21 mouse cellular contexts compared by ENCODE assay signal in the genomic region with DNA sequence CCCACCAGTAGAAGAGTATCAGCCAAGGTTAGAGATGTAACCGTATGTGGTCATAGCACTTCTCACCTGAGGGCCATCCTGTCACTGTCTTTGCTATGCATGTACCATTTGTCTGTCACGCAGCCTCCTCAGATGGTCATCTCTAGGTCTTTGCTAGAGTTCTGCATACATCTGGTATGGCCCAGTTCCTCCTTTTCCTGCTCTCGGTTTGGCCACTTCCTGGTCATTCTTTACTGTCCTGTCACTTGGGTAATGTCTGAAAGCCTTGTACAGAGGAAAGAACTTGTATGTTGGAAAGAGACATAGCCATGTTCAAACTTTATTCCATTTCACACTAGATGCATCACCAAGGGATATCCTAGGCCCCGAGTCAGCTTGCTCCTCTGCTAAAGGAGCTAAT. TPM values are rescaled to one million over a fixed set of nuclear protein-coding genes. Genes with fewer than 3 reads are reported as not detected.
"Had no signal": no experiment of that assay in that cellular context is flagged by ENCODE, and none has a peak within 500 bp of the region (broad histone marks: within the 10 kb centered on the region; RNA-seq: fewer than 3 reads in every experiment).

No protein-coding gene starts in this region.

- DNase-seq: liver, postnatal 0 days; lung, adult 2 months; lung, postnatal 14 days; lung, postnatal 4 days; right cerebral cortex, postnatal 14 days; thymus, adult 2 months; thymus, postnatal 25 days; thymus, postnatal 4 days had no signal

- H3K36me3 ChIP-seq: liver, embryonic 15.5 days; lung, embryonic 15.5 days; midbrain, embryonic 13.5 days; midbrain, embryonic 15.5 days; neural tube, embryonic 12.5 days; stomach, embryonic 15.5 days had no signal

- H3K4me2 ChIP-seq: liver, embryonic 15.5 days; lung, embryonic 15.5 days; midbrain, embryonic 11.5 days; midbrain, embryonic 13.5 days; midbrain, embryonic 15.5 days; neural tube, embryonic 12.5 days; stomach, embryonic 15.5 days had no signal

- H3K4me3 ChIP-seq: liver, embryonic 15.5 days; lung, embryonic 15.5 days; megakaryocyte, embryonic 14.5 days; midbrain, embryonic 13.5 days; midbrain, embryonic 15.5 days; neural tube, embryonic 12.5 days; stomach, embryonic 15.5 days had no signal

- H3K27me3 ChIP-seq: lung, embryonic 15.5 days; megakaryocyte, embryonic 14.5 days; midbrain, embryonic 13.5 days; midbrain, embryonic 15.5 days; neural tube, embryonic 12.5 days; stomach, embryonic 15.5 days had no signal

- H3K4me1 ChIP-seq: lung, embryonic 15.5 days; midbrain, embryonic 13.5 days; midbrain, embryonic 15.5 days; neural tube, embryonic 12.5 days; stomach, embryonic 15.5 days had no signal

- ATAC-seq: liver, postnatal 0 days; lung, postnatal 0 days; midbrain, embryonic 13.5 days; midbrain, embryonic 15.5 days had no signal

- H3K9ac ChIP-seq: liver, embryonic 15.5 days; liver, postnatal 0 days; lung, embryonic 15.5 days; midbrain, embryonic 13.5 days; midbrain, embryonic 15.5 days; neural tube, embryonic 12.5 days; stomach, embryonic 15.5 days had no signal

- H3K9me3 ChIP-seq: liver, embryonic 15.5 days; lung, embryonic 15.5 days; megakaryocyte, embryonic 14.5 days; midbrain, embryonic 13.5 days; midbrain, embryonic 15.5 days; neural tube, embryonic 12.5 days; stomach, embryonic 15.5 days had no signal

- H3K27ac ChIP-seq: liver, embryonic 15.5 days; lung, embryonic 15.5 days; midbrain, embryonic 13.5 days; midbrain, embryonic 15.5 days; neural tube, embryonic 12.5 days; stomach, embryonic 15.5 days; stomach, postnatal 0 days had no signal

RNA-seq across cellular contexts. Expression of a gene that starts 30.8 kb away (rescaled TPM):
- polyA plus RNA-seq: midbrain, embryonic 11.5 days; neural tube, embryonic 12.5 days had no signal

RNA-seq across cellular contexts. Expression of a gene that starts 30.9 kb away (rescaled TPM):
- total RNA-seq: midbrain, postnatal 0 days; neutrophil, adult 5-6 weeks had no signal
- polyA plus RNA-seq: midbrain, embryonic 11.5 days; midbrain, embryonic 13.5 days; midbrain, embryonic 15.5 days; midbrain, postnatal 0 days; neural tube, embryonic 12.5 days; neural tube, embryonic 14.5 days had no signal
